Mouse (Mus musculus): Measurements from ENCODE around the gene Tmem267. TPM values are rescaled to one million over a fixed set of nuclear protein-coding genes. Genes with fewer than 3 reads are reported as not detected.
"Not testable (repeated sequence)": the region's sequence is repeated elsewhere in the genome, so short reads cannot be mapped to it uniquely, and the experiment has no call there.

Tmem267 gene
- total RNA-seq (2021): 10 to 100 TPM; 12.5 to 13.0 TPM
- long read RNA-seq, experiment 1, partial matches to known transcripts: 0 of 6 reads
- long read RNA-seq, experiment 1, other reads (novel, unspliced or antisense): 4 of 6 reads
- long read RNA-seq, experiment 2, partial matches to known transcripts: 0 of 1 reads
- long read RNA-seq, experiment 2, other reads (novel, unspliced or antisense): 1 of 1 reads

DNA sequence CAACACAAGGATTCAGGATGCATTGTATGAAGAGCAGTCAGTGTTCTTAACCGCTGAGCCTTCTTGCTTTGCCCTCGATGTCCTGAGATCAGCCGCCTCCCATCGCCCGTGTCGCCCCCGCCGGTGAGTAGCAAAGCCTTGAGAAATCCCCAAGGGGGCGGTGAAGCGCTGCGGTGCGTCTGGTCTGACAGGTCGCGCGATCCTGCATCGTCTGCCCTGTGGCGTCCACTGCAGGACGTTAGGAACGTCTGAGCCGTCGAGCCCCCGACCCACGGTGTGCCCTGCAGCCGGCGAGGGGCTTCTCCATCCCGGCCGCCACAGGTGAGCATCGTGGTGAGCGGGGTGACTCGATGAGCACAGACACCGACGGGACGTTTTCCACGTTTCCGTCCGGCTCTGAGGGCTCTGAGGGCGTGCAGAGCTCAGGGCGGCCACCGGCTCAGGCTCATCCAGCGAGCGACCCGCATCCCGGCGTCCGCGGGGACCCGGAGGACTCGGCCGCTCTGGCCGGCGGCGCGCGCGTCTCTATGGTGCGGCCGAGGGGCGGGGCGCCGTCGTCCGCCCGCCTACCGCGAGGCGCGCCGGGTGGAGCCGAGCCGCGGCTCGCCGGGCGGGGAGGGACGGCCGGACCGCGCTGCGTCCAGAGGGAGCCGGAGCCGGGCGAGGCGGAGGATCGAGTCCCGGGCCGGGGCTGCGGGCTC lies at the start of gene Tmem267, which contains the start of gene 3110070M22Rik:
Gene Tmem267 (plus strand): TSS at position 160 of the 701 bp plus-strand sequence.
Gene 3110070M22Rik (minus strand): TSS at position 504 of the 701 bp plus-strand sequence.
- peak; percentile 89 to 93 for DNase-seq

DNA sequence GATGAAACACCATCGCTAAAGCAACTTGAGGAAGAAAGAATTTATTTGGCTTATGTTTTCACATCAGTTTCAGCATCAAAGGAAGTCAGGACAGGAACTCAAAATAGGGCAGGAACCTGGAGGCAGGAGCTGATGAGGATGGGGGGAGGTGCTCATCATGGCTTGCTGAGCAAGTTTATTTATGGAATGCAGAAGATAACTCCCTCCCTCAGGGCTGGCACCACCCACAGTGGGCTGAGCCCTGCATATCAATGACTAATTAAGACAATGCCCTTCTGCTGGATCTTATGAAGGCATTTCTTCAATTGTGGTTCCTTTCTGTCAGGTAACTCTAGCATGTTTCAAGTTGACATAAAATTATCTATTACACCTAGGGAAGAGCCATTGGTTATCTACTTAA lies 45.6 kb upstream of the Tmem267 start:
- peak in 1 of 2 experiments; percentile 10 for DNase-seq

DNA sequence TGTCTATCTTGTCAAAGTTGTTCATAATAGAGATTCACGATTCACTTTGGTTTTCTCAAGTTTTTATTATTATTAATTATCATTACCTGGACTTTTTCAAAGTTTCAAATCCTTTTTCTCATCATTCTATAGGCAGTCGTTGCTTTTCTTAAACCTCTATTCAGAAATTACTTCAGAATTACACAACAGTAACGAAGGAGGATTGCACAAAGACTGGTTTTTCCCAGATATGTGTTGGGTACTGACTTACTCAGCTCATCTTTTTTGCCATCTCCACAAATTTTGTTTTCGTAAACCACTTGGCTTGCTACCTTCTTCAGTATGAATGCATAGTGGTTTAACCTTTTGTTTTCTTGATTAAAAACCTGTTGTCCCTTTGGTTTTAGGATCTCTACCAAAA lies 34.3 kb upstream of the Tmem267 start:
- DNase-seq: no peak

DNA sequence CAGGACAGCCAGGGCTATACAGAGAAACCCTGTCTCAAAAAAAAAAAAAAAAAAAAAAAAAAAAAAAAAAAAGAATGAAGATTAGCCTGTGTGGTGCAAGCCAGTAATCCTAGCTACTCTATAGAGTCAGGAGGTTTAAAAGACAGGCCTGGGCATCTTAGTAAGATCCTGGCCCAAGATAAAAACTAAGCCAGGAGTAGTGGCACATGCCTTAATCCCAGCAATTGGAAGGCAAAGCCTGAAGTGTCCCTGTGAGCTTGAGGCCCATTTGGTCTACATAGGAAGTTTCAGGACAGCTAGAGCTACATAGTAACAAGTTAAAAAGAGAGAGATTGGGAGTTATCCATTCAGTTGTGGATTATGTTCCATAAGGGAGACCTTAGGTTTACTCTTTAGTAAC lies 32.8 kb upstream of the Tmem267 start:
- no peak for DNase-seq

DNA sequence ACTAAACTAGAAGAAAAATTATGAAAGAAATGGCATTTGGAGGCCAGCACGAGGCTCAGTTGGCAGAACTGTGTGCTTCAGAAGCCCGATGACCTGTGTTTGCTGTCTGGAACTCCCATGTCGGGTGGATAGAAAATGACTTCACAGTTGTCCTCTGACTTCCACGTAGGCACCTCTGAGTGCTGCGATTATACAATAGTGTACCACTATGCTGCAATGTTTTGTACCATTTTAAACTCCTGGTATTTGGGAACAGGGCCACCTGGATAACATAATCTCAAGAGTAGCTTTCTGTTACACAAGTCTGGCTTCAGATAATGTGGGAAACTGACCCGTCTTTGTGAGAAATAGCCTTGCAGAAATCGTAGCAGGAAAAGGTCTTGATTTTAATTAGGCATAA lies 31.5 kb upstream of the Tmem267 start:
- DNase-seq: no peak

DNA sequence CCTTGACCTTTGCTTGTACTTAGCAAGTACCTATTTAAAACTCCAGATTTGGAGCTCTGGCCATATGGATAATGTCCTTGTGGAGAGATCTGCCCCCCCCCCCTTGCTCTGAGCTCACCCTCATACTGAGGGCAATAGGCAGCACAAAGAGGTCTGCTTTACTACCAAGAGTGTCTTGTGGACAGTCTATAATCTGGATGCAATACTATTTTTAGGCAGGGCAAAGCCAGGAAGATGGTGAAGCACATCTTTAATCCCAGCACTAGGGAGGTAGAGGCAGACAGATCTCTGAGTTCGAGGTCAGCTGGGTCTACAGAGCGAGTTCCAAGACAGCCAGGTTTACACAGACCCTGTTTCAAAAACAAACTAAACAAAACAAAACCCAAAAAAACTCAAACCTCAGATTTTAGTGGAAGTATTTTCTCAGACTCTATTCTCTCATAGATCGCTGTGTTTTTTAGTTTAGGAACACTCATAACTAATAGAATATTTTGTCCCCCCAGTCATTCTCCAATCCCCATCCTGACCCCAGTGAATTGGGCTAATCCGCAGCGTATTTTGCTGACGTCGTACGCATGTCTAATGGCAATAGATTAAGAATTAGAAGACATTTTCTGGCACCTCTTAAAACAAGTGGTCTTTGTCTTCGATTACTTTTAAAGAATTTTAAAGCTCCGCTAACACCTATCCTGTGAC lies 25.8 kb upstream of the Tmem267 start:
- peak in 1 of 2 experiments; percentile 5 for DNase-seq

DNA sequence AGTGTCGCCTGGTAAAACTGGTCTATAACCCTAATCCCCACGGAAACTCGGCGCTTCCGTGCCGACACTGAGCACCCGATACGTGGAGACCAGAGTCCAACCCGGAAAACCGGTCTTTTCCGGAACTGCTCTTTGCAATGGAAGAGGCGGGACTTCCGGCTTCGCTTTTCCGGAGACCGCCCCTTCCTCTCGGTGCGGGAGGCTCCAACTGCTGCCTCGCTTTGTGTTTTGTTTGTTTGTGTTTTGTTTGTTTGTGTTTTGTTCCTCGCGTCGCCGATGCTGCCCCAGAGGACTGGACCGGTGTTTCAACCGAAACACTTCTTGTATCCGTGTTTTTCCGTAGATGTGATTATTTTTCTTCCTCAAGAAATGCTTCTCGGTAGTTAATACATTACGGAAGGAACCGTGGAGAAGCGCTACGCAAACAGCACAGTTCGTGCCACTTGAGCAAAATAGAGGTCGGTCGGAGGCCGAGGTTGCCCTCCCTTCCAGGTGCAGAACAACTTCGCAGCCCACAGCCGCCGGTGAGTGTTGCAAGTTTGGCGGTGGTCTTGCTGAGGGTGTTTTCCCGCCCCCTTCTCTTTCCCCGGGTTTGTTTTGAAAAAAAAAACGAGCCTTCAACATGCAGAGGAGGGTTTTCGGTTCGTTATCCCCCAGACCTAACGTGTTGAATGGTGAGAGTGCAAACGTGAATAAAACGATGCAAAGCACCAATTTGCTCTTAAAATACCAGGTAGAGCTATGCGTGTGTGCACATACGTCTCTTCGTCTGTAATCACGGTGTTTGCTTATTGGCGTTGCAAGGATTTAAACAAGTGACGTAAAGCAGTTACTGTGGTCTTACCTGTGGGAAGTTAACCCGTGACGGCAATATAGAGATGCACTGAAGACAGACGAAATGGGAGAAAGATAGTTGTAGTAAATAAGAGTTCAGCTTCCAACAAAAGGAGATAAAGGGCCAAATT lies 25.0 kb upstream of the Tmem267 start, which contains the start of gene 4833420G17Rik:
Gene 4833420G17Rik (plus strand): TSS at position 173 of the 965 bp plus-strand sequence.
- DNase-seq: peak; percentile 92 to 93

DNA sequence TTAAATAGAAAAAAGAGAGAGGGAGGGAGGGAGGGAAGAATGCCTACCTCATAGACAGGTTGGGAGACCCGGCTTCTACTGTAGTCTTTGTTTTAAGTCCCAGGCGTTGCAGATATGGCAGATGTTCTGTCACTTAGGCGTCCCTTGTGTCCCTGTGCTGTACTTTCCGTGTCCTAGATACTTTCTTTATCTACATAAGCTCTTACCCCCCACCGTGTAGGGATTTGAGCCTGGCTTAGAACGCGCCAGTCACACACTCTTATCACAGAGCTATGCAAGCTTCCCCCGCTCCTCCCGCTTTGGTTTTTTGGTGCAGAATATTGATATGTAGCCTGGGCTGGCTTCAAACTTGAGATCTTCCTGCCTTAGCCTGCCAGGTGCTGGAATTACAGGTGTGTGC lies 11.2 kb upstream of the Tmem267 start:
- no peak for DNase-seq

DNA sequence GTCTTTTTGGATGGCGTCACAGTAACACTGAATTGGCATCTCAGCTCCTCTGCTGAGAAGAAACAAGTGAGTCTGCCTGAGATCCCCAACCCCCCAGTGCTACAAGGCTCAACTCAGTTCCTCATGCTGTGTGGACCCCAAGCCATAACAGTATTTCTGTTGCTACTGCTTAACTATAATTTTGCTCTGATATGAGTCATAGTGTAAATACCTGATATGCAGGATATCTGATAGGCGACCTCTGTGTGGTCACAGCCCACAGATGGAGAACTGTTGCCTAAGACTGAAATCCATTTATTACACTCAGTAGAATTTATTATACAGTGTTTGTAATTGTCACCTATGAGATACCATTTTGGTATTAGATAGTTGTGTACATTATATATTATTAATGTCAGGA lies 10.1 kb upstream of the Tmem267 start:
- DNase-seq: no peak

DNA sequence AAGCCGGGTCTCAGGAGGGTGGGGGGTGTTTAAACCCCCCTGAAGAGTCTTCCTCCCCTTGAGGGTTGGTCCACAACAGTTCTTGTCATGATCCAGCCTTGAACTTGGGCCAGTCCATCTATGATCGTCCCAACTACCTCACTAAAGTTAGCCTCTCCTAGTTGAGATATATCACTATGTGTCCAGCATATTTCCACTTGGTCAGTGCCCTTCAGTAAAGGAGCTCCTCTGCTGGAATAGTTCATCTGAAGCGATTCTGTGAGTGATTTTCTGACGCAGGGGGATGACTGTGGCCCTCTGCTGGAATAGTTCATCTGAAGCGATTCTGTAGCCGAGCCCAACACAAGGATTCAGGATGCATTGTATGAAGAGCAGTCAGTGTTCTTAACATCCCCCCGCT lies 485 bp upstream of the Tmem267 start:
- DNase-seq: no peak

DNA sequence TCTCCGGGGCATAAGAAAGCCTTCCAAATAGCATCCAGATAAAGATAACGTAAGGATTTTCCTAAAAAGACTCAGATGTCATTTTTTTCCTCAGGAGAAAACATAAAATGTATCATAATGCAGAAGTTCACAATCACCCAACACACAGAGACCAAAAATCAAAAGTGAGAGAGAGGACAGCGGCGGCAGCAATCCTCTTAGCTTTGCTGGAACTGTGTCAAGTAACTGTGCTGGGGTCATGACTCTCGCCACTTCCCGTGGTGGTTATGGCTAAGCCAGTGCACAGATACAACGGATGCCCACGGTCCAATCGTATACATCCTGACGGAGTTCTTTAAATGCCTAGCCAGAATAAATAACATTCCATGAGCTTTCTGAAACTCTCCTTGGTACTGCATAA lies 4.2 kb downstream of the Tmem267 start:
- not testable (repeated sequence) for DNase-seq

DNA sequence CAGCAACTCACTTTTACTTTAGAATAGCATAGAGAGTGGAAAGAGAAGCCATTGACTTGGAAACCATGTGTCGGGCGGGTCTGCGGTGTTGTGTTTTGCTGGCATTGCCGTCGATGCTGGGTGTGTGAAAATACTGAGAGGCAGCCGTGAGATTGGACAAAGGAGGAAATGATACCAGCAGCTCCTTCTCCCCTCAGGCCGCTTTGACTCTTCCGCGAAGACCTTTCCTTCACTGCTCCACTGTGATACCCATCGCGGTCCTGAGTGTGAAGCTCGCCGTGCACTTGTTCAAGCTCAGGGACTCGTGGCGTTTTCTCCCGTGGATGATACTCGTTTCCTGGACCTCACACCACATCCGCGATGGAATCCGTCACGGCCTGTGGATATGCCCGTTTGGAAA lies 7.1 kb downstream of the Tmem267 start:
- DNase-seq: not testable (repeated sequence)

DNA sequence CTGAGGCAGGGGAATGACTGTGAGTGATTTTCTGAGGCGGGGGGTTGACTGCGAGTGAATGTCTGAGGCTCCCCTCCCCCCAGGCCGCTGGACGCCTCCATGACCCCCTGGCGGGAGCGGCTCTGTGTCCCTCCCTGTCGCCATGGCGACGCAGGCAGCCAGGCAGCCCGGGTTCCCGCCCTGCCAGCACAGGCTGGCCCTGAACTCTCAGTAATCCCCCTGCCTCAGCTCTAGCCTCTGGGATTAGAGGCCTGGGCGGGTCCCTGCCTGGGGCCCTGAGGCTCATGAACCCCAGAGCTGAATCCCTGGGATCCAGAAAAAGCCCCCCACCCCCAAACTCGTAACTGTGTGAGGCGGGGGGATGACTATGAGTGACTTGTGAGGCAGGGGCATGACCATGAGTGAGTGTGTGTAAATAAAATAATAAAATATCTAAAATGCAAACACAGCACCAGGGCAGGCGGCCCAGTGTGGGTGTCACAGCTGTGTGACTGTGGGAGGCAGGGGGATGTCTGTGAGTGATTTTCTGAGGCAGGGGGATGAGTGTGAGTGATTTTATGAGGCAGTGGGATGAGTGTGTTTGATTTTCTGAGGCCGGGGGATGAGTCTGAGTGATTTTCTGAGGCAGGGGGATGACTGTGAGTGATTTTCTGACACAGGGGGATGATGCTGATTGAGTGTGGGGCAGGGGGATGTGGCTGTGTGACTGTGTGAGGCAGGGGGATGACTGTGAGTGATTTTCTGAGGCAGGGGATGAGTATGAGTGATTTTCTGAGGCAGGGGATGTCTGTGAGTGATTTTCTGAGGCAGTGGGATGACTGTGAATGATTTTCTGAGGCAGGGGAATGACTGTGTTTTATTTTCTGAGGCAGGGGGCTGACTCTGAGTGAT lies 108.7 kb downstream of the Tmem267 start:
- peak; percentile 12 to 40 for DNase-seq

DNA sequence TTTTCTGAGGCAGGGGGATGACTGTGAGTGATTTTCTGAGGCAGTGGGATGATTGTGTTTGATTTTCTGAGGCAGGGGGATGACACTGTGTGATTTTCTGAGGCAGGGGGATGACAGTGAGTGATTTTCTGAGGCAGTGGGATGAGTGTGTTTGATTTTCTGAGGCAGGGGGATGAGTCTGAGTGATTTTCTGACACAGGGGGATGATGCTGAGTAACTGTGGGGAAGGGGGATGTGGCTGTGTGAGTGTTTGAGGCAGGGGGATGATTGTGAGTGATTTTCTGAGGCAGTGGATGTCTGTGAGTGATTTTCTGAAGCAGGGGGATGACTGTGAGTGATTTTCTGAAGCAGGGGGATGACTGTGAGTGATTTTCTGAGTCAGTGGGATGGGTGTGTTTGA lies 110.6 kb downstream of the Tmem267 start:
- not testable (repeated sequence) for DNase-seq

DNA sequence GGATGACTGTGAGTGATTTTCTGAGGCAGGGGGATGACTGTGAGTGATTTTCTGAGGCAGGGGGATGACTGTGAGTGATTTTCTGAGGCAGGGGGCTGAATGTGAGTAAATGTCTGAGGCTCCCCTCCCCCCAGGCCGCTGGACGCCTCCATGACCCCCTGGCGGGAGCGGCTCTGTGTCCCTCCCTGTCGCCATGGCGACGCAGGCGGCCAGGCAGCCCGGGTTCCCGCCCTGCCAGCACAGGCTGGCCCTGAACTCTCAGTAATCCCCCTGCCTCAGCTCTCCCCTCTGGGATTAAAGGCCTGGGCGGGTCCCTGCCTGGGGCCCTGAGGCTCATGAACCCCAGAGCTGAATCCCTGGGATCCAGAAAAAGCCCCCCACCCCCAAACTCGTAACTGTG lies 111.2 kb downstream of the Tmem267 start:
- DNase-seq: peak; percentile 10 to 13

DNA sequence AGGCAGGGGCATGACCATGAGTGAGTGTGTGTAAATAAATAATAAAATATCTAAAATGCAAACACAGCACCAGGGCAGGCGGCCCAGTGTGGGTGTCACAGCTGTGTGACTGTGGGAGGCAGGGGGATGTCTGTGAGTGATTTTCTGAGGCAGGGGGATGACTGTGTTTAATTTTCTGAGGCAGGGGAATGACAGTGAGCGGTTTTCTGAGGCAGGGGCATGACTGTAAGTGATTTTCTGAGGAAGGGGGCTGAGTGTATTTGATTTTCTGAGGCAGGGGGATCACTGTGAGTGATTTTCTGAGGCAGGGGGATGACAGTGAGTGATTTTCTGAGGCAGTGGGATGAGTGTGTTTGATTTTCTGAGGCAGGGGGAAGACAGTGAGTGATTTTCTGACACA lies 111.7 kb downstream of the Tmem267 start:
- DNase-seq: not testable (repeated sequence)

DNA sequence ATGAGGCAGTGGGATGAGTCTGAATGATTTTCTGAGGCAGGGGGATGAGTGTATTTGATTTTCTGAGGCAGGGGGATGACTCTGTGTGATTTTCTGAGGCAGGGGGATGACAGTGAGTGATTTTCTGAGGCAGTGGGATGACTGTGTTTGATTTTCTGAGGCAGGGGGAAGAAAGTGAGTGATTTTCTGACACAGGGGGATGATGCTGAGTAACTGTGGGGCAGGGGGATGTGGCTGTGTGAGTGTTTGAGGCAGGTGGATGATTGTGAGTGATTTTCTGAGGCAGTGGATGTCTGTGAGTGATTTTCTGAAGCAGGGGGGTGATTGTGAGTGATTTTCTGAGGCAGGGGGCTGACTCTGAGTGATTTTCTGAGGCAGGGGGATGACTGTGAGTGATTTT lies 112.3 kb downstream of the Tmem267 start:
- DNase-seq: peak; percentile 8 to 16

DNA sequence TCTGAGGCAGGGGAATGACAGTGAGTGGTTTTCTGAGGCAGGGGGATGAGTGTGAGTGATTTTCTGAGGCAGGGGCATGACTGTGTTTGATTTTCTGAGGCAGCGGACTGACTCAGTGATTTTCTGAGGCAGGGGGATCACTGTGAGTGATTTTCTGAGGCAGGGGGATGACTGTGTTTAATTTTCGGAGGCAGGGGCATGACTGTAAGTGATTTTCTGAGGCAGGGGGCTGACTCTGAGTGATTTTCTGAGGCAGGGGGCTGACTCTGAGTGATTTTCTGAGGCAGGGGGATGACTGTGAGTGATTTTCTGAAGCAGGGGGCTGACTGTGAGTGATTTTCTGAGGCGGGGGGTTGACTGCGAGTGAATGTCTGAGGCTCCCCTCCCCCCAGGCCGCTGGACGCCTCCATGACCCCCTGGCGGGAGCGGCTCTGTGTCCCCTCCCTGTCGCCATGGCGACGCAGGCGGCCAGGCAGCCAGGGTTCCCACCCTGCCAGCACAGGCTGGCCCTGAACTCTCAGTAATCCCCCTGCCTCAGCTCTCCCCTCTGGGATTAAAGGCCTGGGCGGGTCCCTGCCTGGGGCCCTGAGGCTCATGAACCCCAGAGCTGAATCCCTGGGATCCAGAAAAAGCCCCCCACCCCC lies 115.0 kb downstream of the Tmem267 start:
- peak; percentile 68 to 73 for DNase-seq

DNA sequence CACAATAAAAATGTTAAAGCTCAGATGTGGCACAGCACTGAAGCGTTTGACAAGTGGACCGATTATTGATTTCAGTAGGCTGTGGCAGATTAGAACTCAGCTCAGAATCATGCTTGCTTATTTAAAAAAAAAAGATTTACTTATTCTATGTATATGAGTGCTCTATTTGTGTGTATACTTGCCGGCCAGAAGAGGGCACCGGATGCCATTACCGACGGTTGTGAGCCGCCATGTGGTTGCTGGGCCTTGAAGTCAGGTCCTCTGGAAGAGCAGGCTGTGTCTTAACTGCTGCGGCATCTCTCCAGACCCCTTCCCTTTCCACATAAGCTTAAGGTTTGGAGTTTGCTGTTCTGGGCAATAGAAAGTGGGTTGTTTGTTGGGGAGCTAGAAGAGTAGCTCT lies 116.1 kb downstream of the Tmem267 start:
- not testable (repeated sequence) for DNase-seq

DNA sequence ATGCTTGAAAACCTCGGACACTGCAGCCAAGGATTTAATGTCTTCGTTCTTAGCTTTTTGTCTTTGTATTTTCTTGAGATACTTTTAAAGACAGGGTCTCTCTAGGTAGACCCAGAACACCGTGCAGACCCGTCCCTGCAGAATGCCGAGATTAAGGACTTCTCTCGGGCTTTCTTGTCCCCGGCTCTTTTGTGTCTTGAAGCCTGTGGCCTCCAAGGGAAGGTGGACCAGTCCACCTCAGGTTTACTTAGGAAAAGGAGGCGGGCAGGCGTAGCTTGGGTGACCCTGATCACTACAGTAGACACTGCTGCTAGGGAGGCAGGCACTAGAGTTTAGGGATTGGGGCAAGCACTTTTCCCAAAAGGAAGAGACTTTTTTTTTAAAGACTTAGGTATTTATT lies 116.5 kb downstream of the Tmem267 start:
- DNase-seq: not testable (repeated sequence)
